Mouse (Mus musculus) T-cell, adult 2 months (primary cell): ENCODE data around the gene Pabpc6.

Source experiments
- DNase-seq: peaks from one replicate; pipeline ENCODE4 v3.0.0; 2022; ENCODE audit warnings: low spot score

Pabpc6 gene

GRCm38 (mm10) chr17:9669283-9669905 lies at the start of gene Pabpc6:
Gene Pabpc6, minus strand, starts transcription at chr17:9669717.
- DNase-seq: no peak

GRCm38 (mm10) chr17:9710910-9711309 lies 41.4 kb upstream of the Pabpc6 start:
- no peak for DNase-seq

- DNase-seq: no peak
Observed at GRCm38 (mm10) chr17:9708888-9709287, 39.4 kb upstream of the Pabpc6 start.

GRCm38 (mm10) chr17:9707356-9707755 lies 37.8 kb upstream of the Pabpc6 start:
- no peak for DNase-seq

GRCm38 (mm10) chr17:9697763-9698162 lies 28.2 kb upstream of the Pabpc6 start:
- no peak for DNase-seq

GRCm38 (mm10) chr17:9691251-9691650 lies 21.7 kb upstream of the Pabpc6 start:
- DNase-seq: no peak

- no peak for DNase-seq
Observed at GRCm38 (mm10) chr17:9683539-9684155, 14.1 kb upstream of the Pabpc6 start.

- DNase-seq: no peak
Observed at GRCm38 (mm10) chr17:9680741-9681140, 11.2 kb upstream of the Pabpc6 start.

- DNase-seq: no peak
Observed at GRCm38 (mm10) chr17:9675175-9675789, 5.8 kb upstream of the Pabpc6 start.

- no peak for DNase-seq
Observed at GRCm38 (mm10) chr17:9667955-9668354, 1.6 kb downstream of the Pabpc6 start.

- DNase-seq: no peak
Observed at GRCm38 (mm10) chr17:9658651-9659050, 10.9 kb downstream of the Pabpc6 start.

GRCm38 (mm10) chr17:9654155-9654554 lies 15.4 kb downstream of the Pabpc6 start:
- DNase-seq: no peak

- no peak for DNase-seq
Observed at GRCm38 (mm10) chr17:9647644-9648043, 21.9 kb downstream of the Pabpc6 start.

- DNase-seq: no peak
Observed at GRCm38 (mm10) chr17:9643657-9644180, 25.8 kb downstream of the Pabpc6 start.

- DNase-seq: no peak
Observed at GRCm38 (mm10) chr17:9637011-9637410, 32.5 kb downstream of the Pabpc6 start.

- DNase-seq: no peak
Observed at GRCm38 (mm10) chr17:9632579-9633252, 36.8 kb downstream of the Pabpc6 start.

- no peak for DNase-seq
Observed at GRCm38 (mm10) chr17:9632140-9632539, 37.4 kb downstream of the Pabpc6 start.

GRCm38 (mm10) chr17:9631081-9631480 lies 38.4 kb downstream of the Pabpc6 start:
- no peak for DNase-seq

- no peak for DNase-seq
Observed at GRCm38 (mm10) chr17:9627011-9627410, 42.5 kb downstream of the Pabpc6 start.
